Mouse (Mus musculus) megakaryocyte, adult 5-6 weeks (primary cell): ENCODE results near the gene Tmem119. TPM values are rescaled to one million over a fixed set of nuclear protein-coding genes. Genes with fewer than 3 reads are reported as not detected.
A peak's percentile ranks its signal among the peaks of the same experiment; 100 is the strongest.

Experiments
- ATAC-seq: 2 replicates; pipeline ENCODE4 v1.8.0; 2016; ENCODE audit warnings: mild to moderate bottlenecking, inconsistent platforms; ENCODE audit not compliant: poor library complexity, severe bottlenecking
- total RNA-seq, 2 experiments: library from RNA; stranded (forward) in 1 of 2; stranded (reverse) in 1 of 2; fragments of 153-499, 151-499 nt in 1 of 2; fragments of 221-1000, 200-1000 nt in 1 of 2; gene quantifications; 2 replicates each; pipeline versions ENCODE4 v1.2.3 to v1.2.4; 2015 to 2017

The Tmem119 gene
- total RNA-seq, 2 experiments from 2014 or later, result 1.9 to 3.2 TPM

GRCm38 (mm10) chr5:113771213-113772162, 28.8 kb downstream of the Tmem119 start:
- peak; percentile 64 for ATAC-seq

DNA sequence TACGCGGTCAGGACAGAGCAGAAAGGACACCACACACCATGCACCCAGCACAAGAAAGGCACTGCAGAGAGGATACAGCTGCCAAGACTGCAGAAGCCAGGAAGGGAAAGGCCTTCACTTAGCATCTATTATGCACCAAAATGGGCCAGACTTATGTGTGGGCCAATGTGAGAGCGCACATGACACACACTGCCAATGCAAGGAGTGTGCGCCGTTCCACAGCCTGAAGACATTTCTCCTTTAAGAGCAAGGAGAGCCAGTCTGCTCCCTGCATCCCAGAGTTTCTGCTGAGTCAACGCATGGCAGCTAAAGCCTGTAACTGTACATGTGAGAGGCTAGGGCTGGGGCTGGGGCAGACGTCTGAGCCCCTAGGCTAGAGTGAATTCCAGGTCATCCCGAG, 31.5 kb downstream of the Tmem119 start:
- no peak for ATAC-seq

GRCm38 (mm10) chr5:113765641-113766526, 34.4 kb downstream of the Tmem119 start:
- peak; percentile 53 for ATAC-seq

DNA sequence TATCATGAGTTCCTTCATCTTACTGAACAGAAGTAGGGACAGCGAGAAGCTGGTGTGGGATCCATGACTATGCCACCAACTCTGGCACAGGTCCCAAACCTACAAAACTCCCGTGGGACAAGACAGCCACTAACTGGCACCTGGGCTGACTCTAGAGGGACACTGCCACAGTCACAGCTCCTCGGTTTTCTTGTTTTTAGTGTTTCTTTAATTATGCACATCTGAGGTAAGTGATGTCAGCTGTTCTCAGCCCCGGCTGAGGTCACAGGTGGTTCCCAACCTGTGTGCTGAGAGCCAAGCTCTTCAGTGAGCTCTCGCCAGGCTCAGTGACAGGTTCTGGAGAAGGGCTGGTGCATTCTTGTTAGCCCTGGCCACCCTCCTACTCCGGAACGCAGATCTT, 35.9 kb downstream of the Tmem119 start:
- no peak for ATAC-seq

DNA sequence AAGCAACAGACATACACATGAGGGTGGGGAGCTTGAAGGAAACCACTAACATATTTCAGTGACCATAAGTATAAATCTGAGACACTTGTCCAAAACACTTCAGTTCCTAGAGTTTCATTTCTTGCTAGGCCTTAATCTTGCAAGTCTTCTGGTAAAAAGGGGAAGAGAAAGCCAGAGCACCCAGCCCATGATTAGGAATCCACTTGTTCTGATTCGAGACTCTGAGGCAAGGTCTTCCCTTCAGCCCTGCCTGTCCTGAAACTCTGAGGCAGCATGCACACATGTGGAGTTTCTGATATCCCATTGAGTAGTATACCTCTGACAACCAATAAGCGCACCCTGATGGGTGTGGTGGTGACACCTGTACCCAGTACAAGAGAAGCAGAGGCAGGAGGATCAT, 38.7 kb downstream of the Tmem119 start:
- peak; percentile 60 for ATAC-seq

- no peak for ATAC-seq
These were observed 44.8 kb downstream of the Tmem119 start for GRCm38 (mm10) chr5:113755347-113756030.

DNA sequence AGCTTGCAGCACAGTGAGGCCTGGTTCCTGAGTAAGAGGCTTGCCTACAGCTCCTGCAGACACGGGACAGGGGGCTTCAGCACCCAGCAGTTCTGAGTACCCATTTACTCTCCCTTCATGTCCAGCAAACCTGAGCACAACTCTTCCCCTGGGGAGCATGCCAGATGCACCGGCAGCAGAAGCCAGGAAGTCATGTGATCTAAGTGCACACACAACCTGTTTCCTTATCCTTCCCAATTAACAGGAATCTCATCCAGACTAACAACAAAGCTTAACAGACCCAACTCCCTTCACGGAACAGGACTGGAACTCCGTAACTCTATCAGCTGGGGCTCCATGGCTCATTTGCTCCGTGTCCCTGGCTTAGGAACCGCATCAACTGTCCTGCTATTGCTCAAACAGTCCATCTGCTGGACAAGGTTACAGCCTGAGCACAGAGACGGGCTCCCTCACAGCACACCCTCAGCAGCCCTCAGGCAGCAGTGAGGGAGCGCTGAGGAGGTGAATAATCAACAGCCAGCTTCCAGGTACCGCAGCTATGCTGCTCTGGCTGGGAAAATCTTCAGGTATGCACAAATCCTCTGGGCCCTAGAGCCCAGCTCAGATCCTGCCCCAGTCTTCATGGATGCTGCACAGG, 48.7 kb downstream of the Tmem119 start:
- no peak for ATAC-seq

GRCm38 (mm10) chr5:113748556-113749331, 51.6 kb downstream of the Tmem119 start:
- ATAC-seq, result no peak

DNA sequence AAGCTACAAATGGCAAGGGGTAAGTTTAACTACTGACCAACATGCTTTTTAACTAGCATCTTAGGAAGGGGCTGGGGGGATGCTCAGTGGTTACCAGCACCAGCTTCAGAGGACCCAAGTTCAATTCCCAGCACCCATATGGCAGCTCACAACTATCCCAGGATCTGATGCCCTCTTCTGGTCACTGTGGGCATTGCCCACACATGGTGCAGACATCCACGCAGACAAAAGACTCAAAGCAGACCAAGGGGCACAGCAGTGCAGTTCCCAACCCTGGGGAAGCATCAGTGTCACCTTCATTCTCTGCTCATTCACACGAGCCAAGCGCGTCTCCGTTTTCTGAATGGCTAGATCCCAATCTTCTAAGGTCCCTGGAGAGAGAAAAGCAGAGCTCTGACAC, 52.7 kb downstream of the Tmem119 start:
- ATAC-seq, result no peak

Other genes with a start within 250 kb of the Tmem119 start
- gene Cmklr1, start 150.1 kb downstream of the Tmem119 start, total RNA-seq (2015), result 1.9 and 2.1 TPM in 2 replicates
- gene Cmklr1, start 150.1 kb downstream of the Tmem119 start, total RNA-seq (2017), result 0.41 and 2.2 TPM in 2 replicates
- gene 1700069L16Rik, start 75.7 kb downstream of the Tmem119 start, total RNA-seq (2015), result not detected in 2 replicates
- gene 1700069L16Rik, start 75.7 kb downstream of the Tmem119 start, total RNA-seq (2017), result not detected in 2 replicates
- gene Ficd, start 64.7 kb downstream of the Tmem119 start, total RNA-seq (2015), result 3.9 and 4.2 TPM in 2 replicates
- gene Ficd, start 64.7 kb downstream of the Tmem119 start, total RNA-seq (2017), result 2.5 and 2.8 TPM in 2 replicates
- gene Sart3, start 28.0 kb downstream of the Tmem119 start, total RNA-seq (2015), result 9.9 and 11.9 TPM in 2 replicates
- gene Sart3, start 28.0 kb downstream of the Tmem119 start, total RNA-seq (2017), result 26.1 and 28.3 TPM in 2 replicates
- gene Iscu, start 27.8 kb downstream of the Tmem119 start, total RNA-seq (2015), result 107 and 114 TPM in 2 replicates
- gene Iscu, start 27.8 kb downstream of the Tmem119 start, total RNA-seq (2017), result 80.8 and 95.5 TPM in 2 replicates
- 718 and 733 TPM in 2 replicates for gene Selplg, start 32.1 kb upstream of the Tmem119 start, total RNA-seq (2015)
- gene Selplg, start 32.1 kb upstream of the Tmem119 start, total RNA-seq (2017), result 291 and 312 TPM in 2 replicates
- 93.2 and 103 TPM in 2 replicates for gene Coro1c, start 108.2 kb upstream of the Tmem119 start, total RNA-seq (2015)
- 141 and 145 TPM in 2 replicates for gene Coro1c, start 108.2 kb upstream of the Tmem119 start, total RNA-seq (2017)
- gene Ssh1, start 193.4 kb upstream of the Tmem119 start, total RNA-seq (2015), result 10.2 and 10.4 TPM in 2 replicates
- 4.7 and 4.9 TPM in 2 replicates for gene Ssh1, start 193.4 kb upstream of the Tmem119 start, total RNA-seq (2017)
- gene Dao, start 203.2 kb upstream of the Tmem119 start, total RNA-seq (2015), result not detected in 2 replicates
- not detected in 2 replicates for gene Dao, start 203.2 kb upstream of the Tmem119 start, total RNA-seq (2017)